In the genomic region with DNA sequence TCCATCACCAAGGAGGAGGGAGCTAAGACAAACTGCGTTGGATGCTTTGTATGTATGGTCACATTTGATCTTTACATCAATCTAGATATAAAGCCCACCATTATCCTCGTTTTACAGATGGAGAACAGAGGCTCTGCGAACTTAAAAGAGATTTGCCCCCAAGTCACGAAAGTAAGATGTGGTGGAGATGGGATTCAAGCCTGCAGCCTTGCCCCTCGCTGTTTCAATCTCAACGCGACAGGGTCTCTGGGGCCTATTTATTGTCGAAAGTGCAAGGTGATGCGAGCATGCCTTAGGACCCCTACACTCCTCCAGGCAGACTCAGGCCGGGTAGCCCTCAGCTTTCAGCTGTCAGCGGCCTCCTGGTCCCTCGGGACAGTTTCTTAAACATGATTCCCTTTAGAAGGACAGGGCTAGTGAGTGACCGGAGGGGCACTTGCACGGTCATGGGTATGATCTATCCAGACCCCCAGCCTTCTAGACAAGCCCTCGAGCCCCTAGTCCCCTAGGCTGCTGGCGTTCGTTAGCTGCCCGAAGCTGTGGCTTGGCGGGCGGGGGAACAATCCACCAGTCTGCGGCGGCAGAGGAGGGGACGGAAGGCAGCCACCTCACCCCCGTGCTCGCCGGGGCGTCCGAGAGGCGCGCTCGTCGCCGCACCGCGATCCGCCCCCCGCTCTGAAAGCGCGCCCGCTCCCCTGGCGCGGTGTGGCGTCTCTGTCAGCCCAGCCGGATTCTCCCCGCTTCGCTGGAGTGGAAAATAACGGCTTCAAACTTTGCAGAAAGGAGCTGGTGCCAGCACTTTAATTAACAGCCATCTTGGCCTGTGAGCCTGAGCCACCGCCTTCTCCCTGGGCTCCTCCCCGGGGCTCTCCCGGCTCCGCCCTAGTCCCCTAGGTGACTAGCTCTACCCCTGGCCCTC, we compare ENCODE assay signal across 8 mouse cellular contexts. TPM values are rescaled to one million over a fixed set of nuclear protein-coding genes. Genes with fewer than 3 reads are reported as not detected.
DNase-seq lines count a peak whose midpoint lies in the region; ATAC-seq and TF ChIP-seq lines count a peak whose summit lies in the region.

No protein-coding gene starts in this region.

- peaks cover 1% of the 10 kb centered on the region; the same call in 1 of the 2 replicates for H3K36me3 ChIP-seq in E14TG2a.4 (ENCODE audit: insufficient read depth, low read length)
- H3K36me3 ChIP-seq in embryonic facial prominence, embryonic 11.5 days (replicated peaks; ENCODE audit: control insufficient read depth, insufficient read depth, low read depth, low read length): no peaks in the 10 kb centered on the region
- no peaks in the 10 kb centered on the region for H3K36me3 ChIP-seq in midbrain, embryonic 12.5 days

- peak overlapping the region; percentile 79 for H3K4me2 ChIP-seq in embryonic facial prominence, embryonic 11.5 days (ENCODE audit: low read depth, low read length)
- peak overlapping the region; percentile 66 for H3K4me2 ChIP-seq in midbrain, embryonic 12.5 days (replicated peaks)

- peak overlapping the region; percentile 78 for H3K4me3 ChIP-seq in E14TG2a.4 (replicated peaks; ENCODE audit: low read length)
- H3K4me3 ChIP-seq in embryonic facial prominence, embryonic 11.5 days (ENCODE audit: low read depth, low read length): peak overlapping the region; percentile 35
- H3K4me3 ChIP-seq in midbrain, embryonic 12.5 days: peak overlapping the region; percentile 44

- peak; percentile 36 to 39 for DNase-seq in frontal cortex, postnatal 36 days (ENCODE audit: low spot score in 2 of 2)
- no peak for DNase-seq in frontal cortex, postnatal 14 days (ENCODE audit: low spot score in 2 of 2)
- DNase-seq in embryonic facial prominence, embryonic 11.5 days (ENCODE audit: low spot score): no peak
- peak; percentile 52 to 57 for DNase-seq in heart, postnatal 10 days
- DNase-seq in kidney, postnatal 10 days: peak; percentile 70
- DNase-seq in thymus, postnatal 36 days: peak; percentile 7 to 15

- intact Hi-C loops in heart, postnatal 10 days (cut with DNase I): loop anchor here (5.0 kb wide), 1 partner anchor 44 kb away; no protein-coding TSS in a partner anchor

- 1% methylated on average over 51 of the region's 51 CpGs for WGBS in embryonic facial prominence, embryonic 11.5 days
- WGBS in midbrain, embryonic 12.5 days: under 1% methylated on average over 51 of the region's 51 CpGs

- H3K4me1 ChIP-seq in E14TG2a.4 (replicated peaks; ENCODE audit: low read depth, low read length): peaks cover 43% of the 10 kb centered on the region
- peaks cover 12% of the 10 kb centered on the region; the same call in 1 of the 2 replicates for H3K4me1 ChIP-seq in embryonic facial prominence, embryonic 11.5 days (ENCODE audit: control insufficient read depth, insufficient read depth, low read length)
- peaks cover 57% of the 10 kb centered on the region for H3K4me1 ChIP-seq in midbrain, embryonic 12.5 days

- no peak overlapping the region for H3K27ac ChIP-seq in embryonic facial prominence, embryonic 11.5 days (replicated peaks; ENCODE audit: low read depth, low read length)
- peak overlapping the region; percentile 54; the same call in 1 of the 2 replicates for H3K27ac ChIP-seq in midbrain, embryonic 12.5 days (replicated peaks)

- no peaks in the 10 kb centered on the region for H3K9me3 ChIP-seq in E14TG2a.4 (ENCODE audit: low read length)
- no peaks in the 10 kb centered on the region for H3K9me3 ChIP-seq in embryonic facial prominence, embryonic 11.5 days (replicated peaks; ENCODE audit: control insufficient read depth, low read length)
- no peaks in the 10 kb centered on the region for H3K9me3 ChIP-seq in midbrain, embryonic 12.5 days

- H3K27me3 ChIP-seq in E14TG2a.4 (ENCODE audit: insufficient read depth, low read length): peaks cover 96% of the 10 kb centered on the region
- peaks cover 69% of the 10 kb centered on the region for H3K27me3 ChIP-seq in embryonic facial prominence, embryonic 11.5 days (ENCODE audit: control insufficient read depth, insufficient read depth, low read length)
- peaks cover 85% of the 10 kb centered on the region for H3K27me3 ChIP-seq in midbrain, embryonic 12.5 days

- no peak for TF ChIP-seq CTCF in E14TG2a.4 (conservative IDR thresholded peaks at IDR 0.05; ENCODE audit: low read length)

- 0 out of 2 replicates have a peak, but pooled peaks have one; percentile 2 for ATAC-seq in embryonic facial prominence, embryonic 11.5 days (replicated peaks; ENCODE audit: insufficient number of reproducible peaks, low FRiP score, low TSS enrichment, low read depth)
- ATAC-seq in midbrain, embryonic 12.5 days (ENCODE audit: low FRiP score, low read depth): no peak

- H3K9ac ChIP-seq in embryonic facial prominence, embryonic 11.5 days (replicated peaks; ENCODE audit: low read length): peak overlapping the region; percentile 59
- H3K9ac ChIP-seq in midbrain, embryonic 12.5 days (replicated peaks): peak overlapping the region; percentile 61

RNA-seq across cellular contexts. Expression of gene C1ql1, which starts 1.8 kb away (rescaled TPM):
- 4.0 and 4.1 TPM in 2 replicates for polyA plus RNA-seq in embryonic facial prominence, embryonic 11.5 days (2014; fragmentation: Nextera tagmentation; extraction: Ambion mirVana)
- total RNA-seq in heart, postnatal 10 days (2021): under 1 TPM; 0.22 to 0.34 TPM
- polyA plus RNA-seq in midbrain, embryonic 12.5 days (2016; fragmentation: Nextera tagmentation; extraction: Ambion mirVana): 12.7 and 15.3 TPM in 2 replicates

RNA-seq across cellular contexts. Expression of gene Kif18b, which starts 23.4 kb away (rescaled TPM):
- polyA plus RNA-seq in embryonic facial prominence, embryonic 11.5 days (2014; fragmentation: Nextera tagmentation; extraction: Ambion mirVana): 7.1 and 7.4 TPM in 2 replicates
- 1 to 10 TPM; 5.7 to 6.9 TPM for total RNA-seq in heart, postnatal 10 days (2021)
- 9.1 and 9.7 TPM in 2 replicates for polyA plus RNA-seq in midbrain, embryonic 12.5 days (2016; fragmentation: Nextera tagmentation; extraction: Ambion mirVana)

RNA-seq across cellular contexts. Expression of gene Gfap, which starts 47.6 kb away (rescaled TPM):
- 0.22 and 0.25 TPM in 2 replicates for polyA plus RNA-seq in embryonic facial prominence, embryonic 11.5 days (2014; fragmentation: Nextera tagmentation; extraction: Ambion mirVana)
- total RNA-seq in heart, postnatal 10 days (2021): under 1 TPM; 0.17 to 0.25 TPM
- not detected in 2 replicates for polyA plus RNA-seq in midbrain, embryonic 12.5 days (2016; fragmentation: Nextera tagmentation; extraction: Ambion mirVana)

Comparison
In these comparisons a context has a peak if more than half of its experiments do, and no peak if none do; other contexts are left out.
1. DNase-seq: peak in frontal cortex, postnatal 36 days (2 of 2), heart, postnatal 10 days (2 of 2), kidney, postnatal 10 days (single experiment) and thymus, postnatal 36 days (2 of 2); none in frontal cortex, postnatal 14 days (0 of 2) and embryonic facial prominence, embryonic 11.5 days (single experiment).
2. Peak in every context shown above with its lines, with median percentiles within 50 percentile points of each other: H3K4me3 ChIP-seq.